Mouse (Mus musculus) forebrain, embryonic 16.5 days (tissue): Measurements from ENCODE around the gene Mrps9. TPM values are rescaled to one million over a fixed set of nuclear protein-coding genes. Genes with fewer than 3 reads are reported as not detected.

ENCODE experiments used
- ATAC-seq: fragments of 200-750 bp; cut with Nextera tagmentation; 2 replicates; pipeline ENCODE4 v1.8.0; 2017; ENCODE audit warnings: mild to moderate bottlenecking, moderate library complexity
- H3K27ac ChIP-seq: fragments of 300-500 bp; sonication (generic); 2 replicates; pipeline ENCODE4 v1.5.1; 2014; ENCODE audit warnings: low read length, control low read depth
- H3K27me3 ChIP-seq: fragments of 300-500 bp; sonication (generic); replicated peaks from 2 replicates; pipeline ENCODE4 v1.6.1; 2014; ENCODE audit warnings: low read length; ENCODE audit not compliant: control insufficient read depth, insufficient read depth
- H3K36me3 ChIP-seq: fragments of 300-500 bp; sonication (generic); 2 replicates; pipeline ENCODE4 v1.6.1; 2014; ENCODE audit not compliant: control insufficient read depth, insufficient read depth
- H3K4me1 ChIP-seq: fragments of 300-500 bp; sonication (generic); replicated peaks from 2 replicates; pipeline ENCODE4 v1.6.1; 2014; ENCODE audit warnings: low read length; ENCODE audit not compliant: control insufficient read depth, insufficient read depth
- H3K4me2 ChIP-seq: fragments of 300-500 bp; sonication (generic); 2 replicates; pipeline ENCODE4 v1.6.1; 2014; ENCODE audit warnings: mild to moderate bottlenecking, low read length, control low read depth
- H3K4me3 ChIP-seq: fragments of 300-500 bp; sonication (generic); replicated peaks from 2 replicates; pipeline ENCODE4 v1.5.1; 2014; ENCODE audit warnings: mild to moderate bottlenecking, low read length, control low read depth
- H3K9ac ChIP-seq: fragments of 300-500 bp; sonication (generic); replicated peaks from 2 replicates; pipeline ENCODE4 v1.6.1; 2014; ENCODE audit warnings: low read depth, low read length, control low read depth
- H3K9me3 ChIP-seq: fragments of 300-500 bp; sonication (generic); 2 replicates; pipeline ENCODE4 v1.6.1; 2016; ENCODE audit warnings: low read length; ENCODE audit not compliant: control insufficient read depth
- WGBS: fragments of 180-500 bp; shearing (Covaris S2); extraction: QIAGEN DNeasy Blood & Tissue Kit; methylation state at CpG from one replicate; pipeline ENCODE4 v1.1.7; 2014; 5-methylcytosine and 5-hydroxymethylcytosine counted together
- polyA plus RNA-seq: library from polyadenylated mRNA; unstranded; fragments of >200 nt; fragmentation: Nextera tagmentation; extraction: Ambion mirVana; gene quantifications from 2 replicates; pipeline ENCODE4 v1.2.1, GENCODE M21; 2015

The Mrps9 gene
- polyA plus RNA-seq, 1 experiment from 2014 or later: 33.5 TPM

- Histone ChIP-seq H3K36me3 (no peaks in the 10 kb centered on the region), H3K9me3 (no peaks in the 10 kb centered on the region), H3K27ac (no peak overlapping the region), H3K9ac (no peak overlapping the region), H3K27me3 (no peaks in the 10 kb centered on the region), H3K4me2 (no peak overlapping the region), H3K4me1 (peaks cover 5% of the 10 kb centered on the region), H3K4me3 (no peak overlapping the region)
- peak; percentile 55; the same call in 1 of the 2 replicates for ATAC-seq
- WGBS: 22% methylated on average over 5 of the region's 5 CpGs
These were observed 72.9 kb downstream of the Mrps9 start for GRCm38 (mm10) chr1:42923924-42924323.

- no peak for ATAC-seq
- Histone ChIP-seq H3K9me3 (no peaks in the 10 kb centered on the region), H3K36me3 (no peaks in the 10 kb centered on the region), H3K9ac (no peak overlapping the region), H3K4me3 (no peak overlapping the region), H3K4me1 (no peaks in the 10 kb centered on the region), H3K4me2 (no peak overlapping the region), H3K27me3 (no peaks in the 10 kb centered on the region), H3K27ac (no peak overlapping the region)
- 86% methylated on average over 1 of the region's 1 CpGs for WGBS
These were observed 82.6 kb downstream of the Mrps9 start for GRCm38 (mm10) chr1:42933613-42934012.

- Histone ChIP-seq H3K9ac (no peak overlapping the region), H3K27me3 (no peaks in the 10 kb centered on the region), H3K4me3 (no peak overlapping the region), H3K4me1 (peaks cover 3% of the 10 kb centered on the region), H3K27ac (no peak overlapping the region), H3K4me2 (no peak overlapping the region), H3K36me3 (no peaks in the 10 kb centered on the region), H3K9me3 (no peaks in the 10 kb centered on the region)
- no peak for ATAC-seq
- 85% methylated on average over 4 of the region's 4 CpGs for WGBS
These were observed 97.5 kb downstream of the Mrps9 start for GRCm38 (mm10) chr1:42948486-42948885.

- Histone ChIP-seq H3K9me3 (no peaks in the 10 kb centered on the region), H3K4me3 (peak within 1 kb of the TSS; percentile 84), H3K27ac (peak within 1 kb of the TSS; percentile 95), H3K9ac (peak within 1 kb of the TSS; percentile 99), H3K27me3 (no peaks in the 10 kb centered on the region), H3K4me2 (peak within 1 kb of the TSS; percentile 77), H3K4me1 (peaks cover 12% of the 10 kb centered on the region), H3K36me3 (no peaks in the 10 kb centered on the region)
- ATAC-seq: peak; percentile 89
- WGBS: under 1% methylated on average over 42 of the region's 71 CpGs
These were observed 101.9 kb downstream of the Mrps9 start, which contains the start of gene Gpr45 for GRCm38 (mm10) chr1:42952734-42953481. Gene Gpr45, plus strand, starts transcription at chr1:42952872.

GRCm38 (mm10) chr1:42953482-42953822 lies 102.4 kb downstream of the Mrps9 start:
- ATAC-seq: peak; percentile 61
- peaks cover 12% of the 10 kb centered on the region for H3K4me1 ChIP-seq
- no peaks in the 10 kb centered on the region for H3K27me3 ChIP-seq
- H3K4me2 ChIP-seq: peak overlapping the region; percentile 77
- peak overlapping the region; percentile 95 for H3K27ac ChIP-seq
- H3K9ac ChIP-seq: peak overlapping the region; percentile 99
- H3K9me3 ChIP-seq: no peaks in the 10 kb centered on the region
- peak overlapping the region; percentile 84 for H3K4me3 ChIP-seq
- WGBS: under 1% methylated on average over 16 of the region's 16 CpGs
- H3K36me3 ChIP-seq: no peaks in the 10 kb centered on the region

Other genes with a start within 250 kb of the Mrps9 start
- gene Pou3f3, start 155.5 kb upstream of the Mrps9 start, polyA plus RNA-seq: 41.0 and 56.6 TPM in 2 replicates
- 32.8 and 34.7 TPM in 2 replicates for gene Gpr45, start 101.6 kb downstream of the Mrps9 start, polyA plus RNA-seq
- gene Tgfbrap1, start 247.4 kb downstream of the Mrps9 start, polyA plus RNA-seq: 18.1 and 19.5 TPM in 2 replicates
- gene AI597479, start 247.5 kb downstream of the Mrps9 start, polyA plus RNA-seq: 56.7 and 61.8 TPM in 2 replicates